Mouse (Mus musculus) kidney, adult 2 months (tissue): ENCODE measurements around the gene Galnt10. TPM values are rescaled to one million over a fixed set of nuclear protein-coding genes. Genes with fewer than 3 reads are reported as not detected.

ENCODE experiments used
- DNase-seq: peaks from one replicate; pipeline ENCODE4 v3.0.0; 2021
- H3K27ac ChIP-seq: fragments of 200-500 bp; 2 replicates; pipeline ENCODE4 v1.5.1; 2012; ENCODE audit warnings: low read depth, low read length, control low read depth, inconsistent platforms; ENCODE audit not compliant: insufficient read depth
- H3K27me3 ChIP-seq: fragments of 200-500 bp; replicated peaks from 2 replicates; pipeline ENCODE4 v1.6.1; 2012; ENCODE audit warnings: mild to moderate bottlenecking, moderate library complexity, low read length, inconsistent platforms; ENCODE audit not compliant: control insufficient read depth, insufficient read depth
- H3K36me3 ChIP-seq: fragments of 200-500 bp; 2 replicates; pipeline ENCODE4 v1.6.1; 2012; ENCODE audit warnings: mild to moderate bottlenecking, moderate library complexity, low read length, inconsistent platforms; ENCODE audit not compliant: control insufficient read depth, insufficient read depth
- H3K4me1 ChIP-seq: fragments of 200-500 bp; 2 replicates; pipeline ENCODE4 v1.6.1; 2011; ENCODE audit warnings: low read length; ENCODE audit not compliant: control insufficient read depth, insufficient read depth
- H3K4me3 ChIP-seq: fragments of 200-500 bp; 2 replicates; pipeline ENCODE4 v1.5.1; 2011; ENCODE audit warnings: mild to moderate bottlenecking, low read depth, low read length, control low read depth; ENCODE audit not compliant: insufficient read depth
- CTCF ChIP-seq: fragments of 200-500 bp; conservative IDR thresholded peaks from 2 replicates; pipeline ENCODE4 v1.5.1; 2011; ENCODE audit warnings: low read depth, mild to moderate bottlenecking, control low read depth, low read length, moderate library complexity, mixed read lengths; ENCODE audit not compliant: insufficient read depth, insufficient read length
- POLR2A ChIP-seq: fragments of 200-500 bp; IDR thresholded peaks from one replicate; pipeline ENCODE4 v1.6.1; 2011; ENCODE audit warnings: low read depth, low read length, control low read depth
- WGBS: fragments of 180-500 bp; shearing (Covaris S2); methylation state at CpG from one replicate; pipeline ENCODE4 v1.1.7; 2018; 5-methylcytosine and 5-hydroxymethylcytosine counted together
- polyA plus RNA-seq: library from polyadenylated mRNA; depleted of rRNA; stranded (reverse); fragments of >200 nt; gene quantifications from 2 replicates; pipeline ENCODE4 v1.2.3, GENCODE M21; 2012; rRNA removed

Galnt10 gene
- polyA plus RNA-seq = 10.5 and 11.1 TPM in 2 replicates

DNA sequence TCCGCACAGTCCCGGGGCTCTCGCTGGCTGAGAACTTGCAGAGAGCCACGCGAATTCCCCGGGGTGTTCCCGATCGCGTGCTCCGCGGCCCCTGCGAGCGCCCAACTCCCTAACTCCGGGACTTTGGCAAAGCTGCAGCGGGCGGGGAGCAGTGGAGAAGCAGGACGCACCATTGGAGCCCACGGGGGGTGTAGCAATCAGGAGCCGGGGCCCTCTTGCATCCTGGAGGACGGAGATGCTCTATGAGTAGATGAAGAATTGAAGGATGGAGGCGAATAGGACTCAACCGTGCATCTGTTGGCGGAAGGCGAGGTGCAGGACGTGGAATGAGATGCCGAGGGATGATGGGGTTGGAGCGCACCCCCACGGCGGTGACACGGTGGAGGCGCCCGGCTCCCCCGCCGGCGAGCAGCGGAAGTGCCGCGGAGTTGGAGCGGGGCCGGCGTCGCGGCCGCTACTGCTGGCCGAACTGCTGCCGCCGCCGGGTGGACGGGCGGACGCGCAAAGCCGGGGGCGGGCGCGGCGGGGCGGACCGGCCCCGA, at the start of gene Galnt10:
Galnt10 (plus strand) TSS at position 425 of the 542 bp plus-strand sequence.
- Histone ChIP-seq H3K4me3 (peak within 1 kb of the TSS; percentile 73), H3K27me3 (no peaks in the 10 kb centered on the region), H3K36me3 (no peaks in the 10 kb centered on the region), H3K27ac (peak within 1 kb of the TSS; percentile 56), H3K4me1 (no peaks in the 10 kb centered on the region)
- TF ChIP-seq CTCF (peak; percentile 30; the same call in 1 of the 2 replicates), POLR2A (peak; percentile 46)
- peak; percentile 92 for DNase-seq
- under 1% methylated on average over 60 of the region's 60 CpGs for WGBS

DNA sequence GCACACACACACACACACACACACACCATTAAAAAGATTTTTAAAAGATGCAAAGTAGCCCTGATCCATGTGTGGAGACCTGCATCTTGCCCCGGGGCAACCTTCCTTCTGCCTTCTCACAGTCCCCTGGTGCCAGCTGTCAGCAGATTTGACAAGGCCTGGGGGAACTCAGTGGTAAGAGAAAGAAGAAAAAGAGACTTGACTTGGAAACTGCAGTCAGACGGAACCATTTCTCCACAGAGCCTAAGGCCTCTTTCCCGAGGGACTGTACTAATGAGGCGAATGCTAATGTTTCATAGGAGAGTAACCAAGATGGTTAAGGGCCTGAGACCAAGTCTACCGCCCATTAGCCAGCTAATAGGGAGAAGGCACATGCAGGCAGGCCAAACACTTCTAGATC, 49.3 kb upstream of the Galnt10 start:
- H3K27me3 ChIP-seq = no peaks in the 10 kb centered on the region
- no peak for DNase-seq
- no peaks in the 10 kb centered on the region for H3K36me3 ChIP-seq
- TF ChIP-seq POLR2A (no peak), CTCF (no peak)
- no peaks in the 10 kb centered on the region for H3K4me1 ChIP-seq
- no peak overlapping the region for H3K27ac ChIP-seq
- 74% methylated on average over 5 of the region's 5 CpGs for WGBS
- no peak overlapping the region for H3K4me3 ChIP-seq

DNA sequence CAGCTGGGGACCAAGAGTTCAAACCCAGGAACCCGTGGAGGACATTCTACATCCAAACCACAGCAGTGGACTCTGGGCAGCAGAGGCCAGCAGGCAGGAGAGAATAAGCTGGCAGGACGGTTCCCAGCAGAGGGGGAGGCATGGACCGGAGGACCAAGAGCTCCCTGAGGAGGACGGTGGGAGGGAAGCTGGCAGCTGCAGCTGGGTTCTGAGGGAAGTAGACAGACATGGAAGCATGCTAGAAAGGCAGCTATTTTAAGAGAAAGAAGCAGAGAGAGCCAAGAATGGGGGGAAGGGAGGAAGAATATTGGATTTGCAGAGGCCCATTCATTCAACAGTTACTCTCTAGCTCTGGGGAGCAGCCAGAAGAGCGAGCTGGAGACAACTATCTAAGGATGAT, 47.1 kb upstream of the Galnt10 start:
- WGBS = 60% methylated on average over 5 of the region's 5 CpGs
- Histone ChIP-seq H3K4me3 (no peak overlapping the region), H3K27ac (no peak overlapping the region), H3K4me1 (no peaks in the 10 kb centered on the region), H3K27me3 (no peaks in the 10 kb centered on the region), H3K36me3 (no peaks in the 10 kb centered on the region)
- DNase-seq = no peak
- TF ChIP-seq POLR2A (no peak), CTCF (no peak)

DNA sequence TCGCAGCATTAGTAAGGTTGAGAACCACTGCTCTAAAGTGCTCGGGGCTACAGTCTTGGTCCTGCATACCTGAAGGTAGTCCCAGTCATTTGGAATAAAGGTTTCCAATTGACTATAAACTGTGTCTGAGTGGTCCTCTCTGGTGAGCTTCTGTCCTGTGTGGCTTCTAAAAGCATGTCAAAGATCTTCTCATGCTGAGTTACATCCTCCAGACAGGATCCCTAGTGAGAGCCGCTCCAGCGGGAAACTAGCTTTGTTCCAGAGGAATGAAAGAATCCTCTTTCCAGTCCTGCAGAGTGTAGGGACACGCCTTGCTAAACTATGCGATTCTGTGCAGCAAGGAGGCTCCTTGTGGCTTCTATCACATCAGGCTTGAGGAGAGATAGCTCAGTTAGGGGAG, 45.9 kb upstream of the Galnt10 start:
- TF ChIP-seq CTCF (no peak), POLR2A (no peak)
- no peaks in the 10 kb centered on the region for H3K4me1 ChIP-seq
- no peak overlapping the region for H3K4me3 ChIP-seq
- no peak for DNase-seq
- no peaks in the 10 kb centered on the region for H3K36me3 ChIP-seq
- H3K27me3 ChIP-seq = no peaks in the 10 kb centered on the region
- 68% methylated on average over 6 of the region's 6 CpGs for WGBS
- H3K27ac ChIP-seq = no peak overlapping the region

DNA sequence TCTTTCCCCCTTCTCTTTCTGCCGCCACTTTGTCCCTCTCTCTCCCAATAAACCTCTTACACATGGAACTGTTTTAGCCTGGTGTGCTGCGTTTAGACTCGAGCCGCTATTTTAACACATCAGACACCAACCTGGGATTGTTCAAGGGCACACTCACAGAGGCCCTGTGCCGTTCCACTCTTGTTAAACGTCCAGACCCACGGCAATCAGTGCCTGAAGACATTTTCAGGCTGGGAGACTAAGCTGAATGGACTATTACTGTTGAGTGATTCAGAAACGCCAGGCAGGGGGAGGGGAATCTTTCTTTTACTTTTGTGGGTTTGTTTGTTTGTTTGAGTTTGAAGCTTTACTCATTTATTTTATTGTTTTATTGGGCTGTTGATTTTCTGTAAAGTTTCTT, 45.1 kb upstream of the Galnt10 start:
- H3K36me3 ChIP-seq = no peaks in the 10 kb centered on the region
- DNase-seq = no peak
- H3K27ac ChIP-seq = no peak overlapping the region
- TF ChIP-seq POLR2A (no peak), CTCF (no peak)
- 35% methylated on average over 8 of the region's 8 CpGs for WGBS
- H3K4me3 ChIP-seq = no peak overlapping the region
- H3K4me1 ChIP-seq = no peaks in the 10 kb centered on the region
- H3K27me3 ChIP-seq = no peaks in the 10 kb centered on the region

DNA sequence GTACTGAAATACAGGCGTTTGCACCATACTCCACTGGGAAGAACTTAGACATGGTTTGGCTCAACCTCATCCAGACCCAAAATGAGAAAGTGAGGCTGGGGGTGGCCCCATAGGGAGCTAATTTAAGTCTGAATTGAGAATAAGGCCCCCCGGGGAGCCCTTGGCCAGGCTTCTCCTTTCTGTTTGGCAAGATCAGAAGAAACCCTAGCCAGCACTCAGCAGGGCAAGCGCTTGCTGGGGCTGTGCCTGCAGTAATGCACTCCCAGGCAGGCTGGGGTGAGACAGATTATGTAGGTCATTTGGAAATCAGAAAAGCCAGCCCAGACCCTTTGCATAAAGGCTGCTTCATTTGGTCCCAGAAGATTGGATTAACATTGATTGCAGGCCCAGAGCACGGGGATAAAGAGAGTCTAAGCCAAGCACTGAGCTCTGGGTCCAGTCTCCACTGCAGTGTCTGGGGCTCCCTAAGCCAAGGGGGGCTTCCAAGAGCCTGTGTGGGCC, 44.6 kb upstream of the Galnt10 start:
- 43% methylated on average over 4 of the region's 4 CpGs for WGBS
- TF ChIP-seq CTCF (no peak), POLR2A (no peak)
- Histone ChIP-seq H3K4me3 (no peak overlapping the region), H3K27ac (no peak overlapping the region), H3K27me3 (no peaks in the 10 kb centered on the region), H3K36me3 (no peaks in the 10 kb centered on the region), H3K4me1 (no peaks in the 10 kb centered on the region)
- DNase-seq = peak; percentile 3

DNA sequence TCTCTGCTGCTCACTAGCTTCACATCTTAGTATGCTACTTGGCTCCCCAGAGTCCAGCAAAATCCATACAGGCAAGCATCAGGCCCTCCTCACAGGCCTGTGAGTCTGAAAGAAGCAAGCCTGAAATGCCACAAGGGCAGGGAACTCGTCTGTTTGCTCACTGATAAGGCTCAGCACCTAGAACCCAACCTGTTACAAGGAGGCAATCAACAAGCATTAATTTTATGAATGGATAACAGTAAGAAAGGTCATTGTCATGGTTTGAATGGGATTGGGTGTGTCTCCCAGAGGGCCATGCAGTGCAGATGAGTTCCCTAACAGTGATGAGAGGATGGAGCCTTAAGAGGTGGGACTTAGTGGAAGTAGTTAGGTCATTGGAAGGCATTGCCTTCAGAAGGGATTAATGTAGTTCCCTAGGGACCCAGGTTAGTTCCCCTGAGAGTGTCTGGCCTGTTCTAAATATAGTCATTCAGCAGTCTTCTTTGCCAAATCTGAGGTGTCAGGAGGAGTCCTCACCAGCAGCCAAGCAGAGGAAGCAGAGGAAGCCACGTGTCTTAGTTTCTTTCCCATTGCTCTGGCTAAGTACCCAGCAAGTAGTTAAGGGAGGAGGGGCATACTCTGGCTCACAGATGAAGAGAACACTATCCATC, 43.3 kb upstream of the Galnt10 start:
- DNase-seq = no peak
- WGBS = 69% methylated on average over 2 of the region's 2 CpGs
- Histone ChIP-seq H3K4me1 (no peaks in the 10 kb centered on the region), H3K27ac (no peak overlapping the region), H3K27me3 (no peaks in the 10 kb centered on the region), H3K4me3 (no peak overlapping the region), H3K36me3 (no peaks in the 10 kb centered on the region)
- TF ChIP-seq CTCF = no peak
- no peak for TF ChIP-seq POLR2A

DNA sequence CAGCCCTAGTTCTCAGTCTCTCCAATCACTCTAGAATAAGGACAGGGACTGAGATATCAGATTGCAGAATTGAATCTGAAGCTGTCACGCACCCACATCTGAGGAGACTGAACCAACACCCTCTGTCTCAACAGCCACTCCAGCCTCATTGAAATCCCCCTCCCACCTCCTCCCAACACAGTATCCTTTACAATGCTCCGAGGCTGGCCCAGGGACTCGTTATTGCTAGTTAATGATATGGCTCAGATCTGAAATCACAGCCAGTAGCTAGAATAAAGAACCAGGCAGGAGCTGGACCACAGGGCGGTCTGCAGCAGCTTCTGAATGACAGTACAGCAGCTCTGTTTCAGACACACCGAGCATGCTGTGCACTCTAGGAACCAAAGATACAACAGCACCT, 40.2 kb upstream of the Galnt10 start:
- DNase-seq = no peak
- H3K4me3 ChIP-seq = no peak overlapping the region
- WGBS = 41% methylated on average over 5 of the region's 5 CpGs
- no peaks in the 10 kb centered on the region for H3K4me1 ChIP-seq
- no peaks in the 10 kb centered on the region for H3K27me3 ChIP-seq
- H3K36me3 ChIP-seq = no peaks in the 10 kb centered on the region
- no peak overlapping the region for H3K27ac ChIP-seq
- TF ChIP-seq CTCF (no peak), POLR2A (no peak)
